Mouse (Mus musculus): ENCODE measurements at regions not wholly inside any gene's neighbourhood (a gene's known extent, or its start where the extent isn't known, plus 50 kb on each side); places are given as distances from the start of the nearest gene placed in this dataset.

DNA sequence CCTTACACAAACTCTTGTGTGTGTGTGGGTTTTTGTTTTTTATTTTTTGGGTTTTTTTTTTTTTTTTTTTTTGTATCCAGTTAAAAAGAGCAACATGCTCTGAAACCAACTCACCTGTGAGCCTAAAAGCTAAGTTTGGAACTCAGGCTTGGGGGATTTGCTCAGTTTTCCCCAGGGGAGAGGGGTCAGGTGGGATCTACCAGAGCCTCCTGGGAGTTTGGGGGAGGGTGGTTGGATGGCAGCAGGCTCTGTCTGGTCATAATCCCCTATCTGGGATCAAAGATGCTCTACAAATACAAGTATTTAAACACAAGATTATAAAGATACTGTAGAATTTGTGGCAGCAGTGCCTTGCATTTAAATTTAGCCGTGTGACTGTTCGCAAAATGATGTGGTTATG lies 222.6 kb downstream of the Tmem182 start:
- Histone ChIP-seq H3K4me1 (ENCODE audit: control insufficient read depth, insufficient read depth, low read length) (no peaks in the 10 kb centered on the region; the same call in 1 of the 2 replicates), H3K27ac (replicated peaks; ENCODE audit: low read depth, low read length) (no peak overlapping the region), H3K9ac (replicated peaks; ENCODE audit: low read length) (no peak overlapping the region), H3K4me2 (ENCODE audit: low read length) (no peak overlapping the region), H3K27me3 (ENCODE audit: control insufficient read depth, insufficient read depth, low read length) (no peaks in the 10 kb centered on the region), H3K9me3 (ENCODE audit: control insufficient read depth, low read length) (no peaks in the 10 kb centered on the region), H3K4me3 (replicated peaks; ENCODE audit: low read depth, low read length) (no peak overlapping the region), H3K36me3 (ENCODE audit: control insufficient read depth, insufficient read depth, low read length) (no peaks in the 10 kb centered on the region)
- DNase-seq (peak; percentile 20), ATAC-seq (ENCODE audit: low FRiP score, low TSS enrichment) (no peak)
- WGBS: 67% methylated on average over 2 of the region's 2 CpGs

DNA sequence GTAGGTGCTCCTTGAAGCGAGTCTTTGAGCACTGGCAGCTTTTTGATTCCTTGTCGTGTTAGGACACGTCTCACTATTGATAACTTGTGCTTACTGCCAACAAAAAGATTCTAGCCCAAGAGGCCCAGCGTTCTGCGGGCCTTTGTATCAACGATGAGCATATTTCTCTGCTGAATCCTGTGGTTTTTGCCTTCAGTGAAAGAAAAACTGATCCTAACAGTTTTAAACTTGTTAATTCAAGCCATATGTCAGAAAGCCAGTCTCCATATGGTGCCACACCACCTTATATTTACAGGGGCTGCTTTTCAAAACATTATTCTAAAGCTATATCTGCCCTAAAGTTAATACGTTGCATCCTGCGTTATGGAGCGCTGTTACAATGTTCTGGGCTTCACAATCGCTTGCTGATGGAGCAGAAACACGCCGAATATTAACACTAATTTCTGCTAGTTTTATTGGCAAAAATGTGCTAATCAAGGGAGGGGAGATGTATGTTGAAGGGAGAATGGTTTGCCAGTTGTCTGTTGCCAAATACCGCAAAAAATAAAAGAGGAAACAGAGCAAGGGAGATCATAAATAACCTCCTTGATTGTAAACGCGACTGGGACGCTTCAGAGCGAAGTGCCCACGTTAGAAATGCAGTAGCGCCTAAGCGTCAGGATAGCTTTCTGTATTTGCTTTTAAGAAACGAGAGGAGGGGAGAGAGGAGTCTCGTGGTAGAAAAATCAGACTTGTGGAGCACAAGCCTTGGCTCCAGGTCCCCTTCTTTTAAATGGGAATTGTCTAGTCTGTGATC lies 229.9 kb downstream of the Tmem182 start:
- no peaks in the 10 kb centered on the region for H3K4me1 ChIP-seq (ENCODE audit: control insufficient read depth, insufficient read depth, low read length)
- no peaks in the 10 kb centered on the region for H3K27me3 ChIP-seq (ENCODE audit: control insufficient read depth, insufficient read depth, low read length)
- H3K4me2 ChIP-seq (ENCODE audit: low read length): no peak overlapping the region
- H3K4me3 ChIP-seq (replicated peaks; ENCODE audit: low read depth, low read length): no peak overlapping the region
- no peak for DNase-seq
- WGBS: 80% methylated on average over 22 of the region's 22 CpGs
- no peak overlapping the region for H3K27ac ChIP-seq (replicated peaks; ENCODE audit: low read depth, low read length)
- ATAC-seq (ENCODE audit: low FRiP score, low TSS enrichment): no peak
- H3K9ac ChIP-seq (replicated peaks; ENCODE audit: low read length): no peak overlapping the region
- no peaks in the 10 kb centered on the region for H3K9me3 ChIP-seq (ENCODE audit: control insufficient read depth, low read length)
- no peaks in the 10 kb centered on the region for H3K36me3 ChIP-seq (ENCODE audit: control insufficient read depth, insufficient read depth, low read length)

DNA sequence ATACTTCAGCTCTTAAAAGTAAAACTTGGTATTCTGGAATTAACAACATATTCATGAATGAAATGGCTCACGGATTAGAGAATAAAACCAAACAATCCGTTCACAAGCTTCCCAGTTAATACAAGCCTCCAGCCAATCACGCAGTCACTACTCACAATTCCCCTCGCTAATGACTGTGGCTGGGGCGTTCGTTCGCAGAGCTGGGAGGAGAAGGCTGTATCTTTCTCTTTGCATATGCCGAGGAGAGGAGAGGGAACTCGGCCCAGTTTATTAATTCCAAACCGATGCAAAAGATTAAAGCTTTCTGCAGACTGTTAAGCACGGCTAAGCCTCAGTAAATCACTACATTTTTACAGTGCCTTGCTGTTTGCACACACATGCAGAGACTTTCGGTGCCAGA lies 231.5 kb downstream of the Tmem182 start:
- H3K27ac ChIP-seq (replicated peaks; ENCODE audit: low read depth, low read length): no peak overlapping the region
- H3K36me3 ChIP-seq (ENCODE audit: control insufficient read depth, insufficient read depth, low read length): no peaks in the 10 kb centered on the region
- H3K9me3 ChIP-seq (ENCODE audit: control insufficient read depth, low read length): no peaks in the 10 kb centered on the region
- H3K9ac ChIP-seq (replicated peaks; ENCODE audit: low read length): no peak overlapping the region
- no peaks in the 10 kb centered on the region for H3K4me1 ChIP-seq (ENCODE audit: control insufficient read depth, insufficient read depth, low read length)
- 0 out of 2 replicates have a peak overlapping the region, but pooled peaks have one; percentile 28 for H3K4me2 ChIP-seq (ENCODE audit: low read length)
- ATAC-seq (ENCODE audit: low FRiP score, low TSS enrichment) (no peak), DNase-seq (peak; percentile 58)
- 54% methylated on average over 12 of the region's 12 CpGs for WGBS
- H3K4me3 ChIP-seq (replicated peaks; ENCODE audit: low read depth, low read length): no peak overlapping the region
- H3K27me3 ChIP-seq (ENCODE audit: control insufficient read depth, insufficient read depth, low read length): no peaks in the 10 kb centered on the region

DNA sequence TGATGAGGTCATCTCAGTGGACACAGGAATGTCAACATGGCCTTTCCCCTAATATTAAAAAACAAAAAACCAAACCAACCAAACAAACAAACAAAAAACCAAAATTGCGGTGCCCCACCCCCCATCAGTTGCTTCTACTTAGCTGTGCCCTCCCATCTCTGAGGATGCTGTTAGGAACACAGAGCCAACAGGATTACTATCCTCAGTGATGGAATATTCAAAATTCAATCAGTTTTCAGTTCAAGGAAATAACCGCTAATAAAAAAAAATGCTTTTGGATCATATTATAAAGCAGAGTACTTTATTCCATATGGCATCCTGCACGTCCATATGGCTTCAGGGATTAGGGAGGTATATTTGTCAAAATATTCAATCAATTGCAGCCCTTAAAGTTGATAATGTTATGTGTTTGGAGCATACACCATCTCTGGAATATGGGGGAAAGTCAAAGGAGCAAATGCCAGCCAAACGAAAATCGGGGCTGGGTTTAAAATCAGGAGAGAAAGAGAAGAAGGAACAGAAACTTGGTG lies 249.1 kb downstream of the Tmem182 start:
- ATAC-seq (ENCODE audit: low FRiP score, low TSS enrichment) (no peak), DNase-seq (no peak)
- WGBS: 90% methylated on average over 5 of the region's 5 CpGs
- Histone ChIP-seq H3K27ac (replicated peaks; ENCODE audit: low read depth, low read length) (no peak overlapping the region), H3K4me1 (ENCODE audit: control insufficient read depth, insufficient read depth, low read length) (peaks cover 6% of the 10 kb centered on the region; the same call in 1 of the 2 replicates), H3K4me2 (ENCODE audit: low read length) (no peak overlapping the region), H3K9ac (replicated peaks; ENCODE audit: low read length) (no peak overlapping the region), H3K27me3 (ENCODE audit: control insufficient read depth, insufficient read depth, low read length) (no peaks in the 10 kb centered on the region), H3K4me3 (replicated peaks; ENCODE audit: low read depth, low read length) (no peak overlapping the region), H3K36me3 (ENCODE audit: control insufficient read depth, insufficient read depth, low read length) (no peaks in the 10 kb centered on the region), H3K9me3 (ENCODE audit: control insufficient read depth, low read length) (no peaks in the 10 kb centered on the region)

DNA sequence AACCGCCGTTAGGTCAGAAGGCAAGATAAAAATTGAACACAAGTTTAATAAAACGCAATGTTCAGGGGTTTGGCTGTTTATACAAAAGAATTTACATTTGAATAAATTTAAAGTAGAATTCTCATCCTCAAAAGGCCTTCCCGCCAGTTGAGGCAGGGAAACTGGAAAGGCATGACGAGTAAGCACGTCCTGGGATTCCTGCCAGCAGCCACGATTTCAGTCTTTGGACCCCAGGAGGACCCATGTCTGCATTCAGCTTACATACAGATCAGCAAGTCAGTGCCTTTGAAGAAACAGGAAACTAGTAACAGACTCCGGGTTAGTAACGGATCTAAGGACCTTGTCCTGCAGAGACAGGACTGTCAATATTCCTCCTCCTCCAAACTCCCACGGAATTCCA lies 250.4 kb downstream of the Tmem182 start:
- Histone ChIP-seq H3K4me1 (ENCODE audit: control insufficient read depth, insufficient read depth, low read length) (peaks cover 6% of the 10 kb centered on the region; the same call in 1 of the 2 replicates), H3K9ac (replicated peaks; ENCODE audit: low read length) (no peak overlapping the region), H3K27ac (replicated peaks; ENCODE audit: low read depth, low read length) (no peak overlapping the region), H3K4me3 (replicated peaks; ENCODE audit: low read depth, low read length) (no peak overlapping the region), H3K36me3 (ENCODE audit: control insufficient read depth, insufficient read depth, low read length) (no peaks in the 10 kb centered on the region), H3K27me3 (ENCODE audit: control insufficient read depth, insufficient read depth, low read length) (no peaks in the 10 kb centered on the region), H3K4me2 (ENCODE audit: low read length) (no peak overlapping the region), H3K9me3 (ENCODE audit: control insufficient read depth, low read length) (no peaks in the 10 kb centered on the region)
- 56% methylated on average over 10 of the region's 10 CpGs for WGBS
- DNase-seq (peak; percentile 63), ATAC-seq (ENCODE audit: low FRiP score, low TSS enrichment) (no peak)

DNA sequence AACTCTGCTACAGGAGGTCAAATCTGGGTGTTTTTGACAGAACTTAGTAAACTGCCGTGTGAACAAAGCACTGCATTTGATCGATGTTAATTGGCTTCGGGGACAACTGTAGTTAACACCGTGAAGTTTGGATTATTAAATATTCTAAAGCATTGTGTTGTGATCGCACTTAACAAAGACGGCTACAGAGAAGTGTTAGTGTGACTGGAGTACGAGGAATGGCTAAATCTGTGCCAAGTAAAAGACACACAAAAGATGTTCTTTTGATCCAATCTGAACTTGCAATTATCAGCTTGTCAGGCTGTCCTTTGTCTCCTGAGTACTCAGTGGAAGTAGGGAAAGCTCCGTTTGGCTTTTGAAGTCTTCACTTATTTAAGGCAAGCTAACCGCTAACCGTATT lies 259.7 kb downstream of the Tmem182 start:
- H3K4me3 ChIP-seq (replicated peaks; ENCODE audit: low read depth, low read length): no peak overlapping the region
- no peaks in the 10 kb centered on the region for H3K36me3 ChIP-seq (ENCODE audit: control insufficient read depth, insufficient read depth, low read length)
- WGBS: 66% methylated on average over 10 of the region's 10 CpGs
- DNase-seq: no peak
- H3K4me2 ChIP-seq (ENCODE audit: low read length): no peak overlapping the region
- H3K27me3 ChIP-seq (ENCODE audit: control insufficient read depth, insufficient read depth, low read length): no peaks in the 10 kb centered on the region
- no peak for ATAC-seq (ENCODE audit: low FRiP score, low TSS enrichment)
- H3K9me3 ChIP-seq (ENCODE audit: control insufficient read depth, low read length): no peaks in the 10 kb centered on the region
- no peaks in the 10 kb centered on the region for H3K4me1 ChIP-seq (ENCODE audit: control insufficient read depth, insufficient read depth, low read length)
- no peak overlapping the region for H3K27ac ChIP-seq (replicated peaks; ENCODE audit: low read depth, low read length)
- no peak overlapping the region for H3K9ac ChIP-seq (replicated peaks; ENCODE audit: low read length)

DNA sequence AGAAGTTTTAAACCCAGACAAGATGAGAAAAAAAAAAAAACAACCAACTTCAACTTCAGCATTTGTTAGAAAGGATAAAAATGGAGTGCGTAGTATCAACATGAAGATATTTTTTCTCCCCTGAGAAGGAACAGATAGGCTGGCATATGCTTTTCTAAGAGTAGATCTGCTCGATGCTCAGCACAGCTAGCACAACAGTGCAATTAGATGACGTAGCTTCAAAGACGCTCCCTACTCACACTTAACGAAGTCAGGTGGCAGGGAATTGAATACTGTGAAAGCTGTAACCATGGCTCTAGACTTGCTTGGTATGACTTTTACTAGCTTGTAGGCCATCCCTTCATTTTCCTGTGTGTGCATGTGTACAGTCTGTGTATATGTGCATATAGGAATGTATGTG lies 299.5 kb downstream of the Tmem182 start:
- no peak overlapping the region for H3K4me3 ChIP-seq (replicated peaks; ENCODE audit: low read depth, low read length)
- no peaks in the 10 kb centered on the region for H3K4me1 ChIP-seq (ENCODE audit: control insufficient read depth, insufficient read depth, low read length)
- H3K27me3 ChIP-seq (ENCODE audit: control insufficient read depth, insufficient read depth, low read length): no peaks in the 10 kb centered on the region
- no peak overlapping the region for H3K4me2 ChIP-seq (ENCODE audit: low read length)
- no peak for ATAC-seq (ENCODE audit: low FRiP score, low TSS enrichment)
- no peak for DNase-seq
- no peaks in the 10 kb centered on the region for H3K36me3 ChIP-seq (ENCODE audit: control insufficient read depth, insufficient read depth, low read length)
- no peak overlapping the region for H3K9ac ChIP-seq (replicated peaks; ENCODE audit: low read length)
- H3K9me3 ChIP-seq (ENCODE audit: control insufficient read depth, low read length): no peaks in the 10 kb centered on the region
- no peak overlapping the region for H3K27ac ChIP-seq (replicated peaks; ENCODE audit: low read depth, low read length)
- WGBS: 96% methylated on average over 5 of the region's 5 CpGs

DNA sequence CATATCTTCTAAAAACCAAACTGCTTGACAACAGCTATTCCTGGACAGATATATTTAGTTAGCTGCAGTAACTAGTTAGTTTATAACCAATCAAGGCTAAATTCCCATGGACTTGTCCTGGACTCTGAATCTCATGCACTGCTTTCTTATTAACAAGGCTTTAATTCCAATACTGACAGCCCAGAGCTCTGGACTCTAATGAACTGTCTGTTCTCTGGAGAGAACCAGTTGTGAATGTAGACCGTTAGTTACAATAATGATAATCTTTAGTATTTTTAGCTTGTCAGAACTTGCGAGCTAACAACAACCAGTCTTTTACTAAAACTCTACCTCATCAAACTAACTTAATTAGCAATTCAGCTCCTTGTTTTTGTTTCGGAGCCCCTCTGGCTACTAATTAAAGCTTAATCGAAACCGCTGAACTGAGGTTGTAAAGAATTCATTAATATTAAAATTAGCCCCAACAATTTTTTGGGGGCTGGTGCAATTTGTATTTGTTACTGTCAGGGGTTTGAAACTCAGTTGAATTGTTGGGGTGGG lies 316.3 kb downstream of the Tmem182 start:
- Histone ChIP-seq H3K4me1 (ENCODE audit: control insufficient read depth, insufficient read depth, low read length) (0 out of 2 replicates have a peak, but pooled peaks cover 3% of the 10 kb centered on the region), H3K4me3 (replicated peaks; ENCODE audit: low read depth, low read length) (no peak overlapping the region), H3K27me3 (ENCODE audit: control insufficient read depth, insufficient read depth, low read length) (no peaks in the 10 kb centered on the region), H3K9me3 (ENCODE audit: control insufficient read depth, low read length) (no peaks in the 10 kb centered on the region), H3K4me2 (ENCODE audit: low read length) (no peak overlapping the region), H3K36me3 (ENCODE audit: control insufficient read depth, insufficient read depth, low read length) (no peaks in the 10 kb centered on the region), H3K27ac (replicated peaks; ENCODE audit: low read depth, low read length) (no peak overlapping the region), H3K9ac (replicated peaks; ENCODE audit: low read length) (no peak overlapping the region)
- DNase-seq (peak; percentile 31), ATAC-seq (ENCODE audit: low FRiP score, low TSS enrichment) (no peak)
- 47% methylated on average over 5 of the region's 5 CpGs for WGBS

DNA sequence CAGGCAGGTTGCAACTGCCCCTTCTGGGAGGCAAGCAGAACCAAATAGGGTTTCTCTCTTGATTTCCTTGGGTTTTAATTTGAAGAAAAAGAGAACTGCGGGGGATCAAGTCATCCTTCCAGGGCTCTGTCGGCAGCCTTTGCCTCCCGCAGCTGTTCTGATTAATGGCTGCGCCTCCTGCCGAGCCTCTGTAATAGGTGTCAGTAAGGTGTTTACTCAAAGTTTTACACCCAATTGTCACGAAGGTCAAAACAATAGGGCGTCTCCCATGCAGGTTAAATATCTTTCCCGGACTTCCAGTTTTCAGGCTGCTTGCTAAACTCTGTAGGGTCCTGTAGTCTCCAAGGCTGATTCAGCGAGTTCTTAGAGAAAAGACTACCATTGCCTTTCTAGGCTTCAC lies 326.0 kb downstream of the Tmem182 start:
- WGBS: 9% methylated on average over 9 of the region's 9 CpGs
- Histone ChIP-seq H3K4me2 (ENCODE audit: low read length) (no peak overlapping the region), H3K36me3 (ENCODE audit: control insufficient read depth, insufficient read depth, low read length) (no peaks in the 10 kb centered on the region), H3K4me3 (replicated peaks; ENCODE audit: low read depth, low read length) (no peak overlapping the region), H3K27me3 (ENCODE audit: control insufficient read depth, insufficient read depth, low read length) (no peaks in the 10 kb centered on the region), H3K9me3 (ENCODE audit: control insufficient read depth, low read length) (no peaks in the 10 kb centered on the region), H3K4me1 (ENCODE audit: control insufficient read depth, insufficient read depth, low read length) (no peaks in the 10 kb centered on the region; the same call in 1 of the 2 replicates), H3K27ac (replicated peaks; ENCODE audit: low read depth, low read length) (no peak overlapping the region), H3K9ac (replicated peaks; ENCODE audit: low read length) (no peak overlapping the region)
- ATAC-seq (ENCODE audit: low FRiP score, low TSS enrichment) (no peak), DNase-seq (no peak)

Data from midbrain, embryonic 14.5 days (tissue).